Mouse (Mus musculus) kidney, adult 11 months (tissue): ENCODE measurements at regions not wholly inside any gene's neighbourhood (a gene's known extent, or its start where the extent isn't known, plus 50 kb on each side); places are given as distances from the start of the nearest gene placed in this dataset.
A peak's percentile ranks its signal among the peaks of the same experiment; 100 is the strongest.

Source experiments
- DNase-seq: peaks from one replicate; pipeline ENCODE4 v3.0.0; 2022

DNA sequence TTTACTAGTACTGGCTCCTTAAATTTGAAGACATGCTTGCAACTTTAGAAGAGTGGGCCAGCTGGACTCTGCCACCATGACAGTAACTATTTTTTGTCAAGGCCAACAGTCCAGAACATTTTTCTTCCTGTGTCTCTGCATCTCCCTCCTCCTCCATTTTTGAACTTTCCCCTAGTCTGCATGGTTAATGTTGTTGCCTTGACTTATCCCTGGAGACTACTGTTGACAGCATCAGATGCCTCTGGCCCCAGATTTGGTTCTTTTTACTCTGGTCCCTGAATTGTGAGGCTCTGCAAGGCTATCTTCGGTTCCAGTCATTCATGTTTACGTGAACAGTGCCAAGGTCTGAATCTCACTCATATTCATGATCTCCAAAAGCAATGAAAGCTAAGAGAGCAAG, 724.4 kb upstream of the 2610301B20Rik start:
- no peak for DNase-seq

DNA sequence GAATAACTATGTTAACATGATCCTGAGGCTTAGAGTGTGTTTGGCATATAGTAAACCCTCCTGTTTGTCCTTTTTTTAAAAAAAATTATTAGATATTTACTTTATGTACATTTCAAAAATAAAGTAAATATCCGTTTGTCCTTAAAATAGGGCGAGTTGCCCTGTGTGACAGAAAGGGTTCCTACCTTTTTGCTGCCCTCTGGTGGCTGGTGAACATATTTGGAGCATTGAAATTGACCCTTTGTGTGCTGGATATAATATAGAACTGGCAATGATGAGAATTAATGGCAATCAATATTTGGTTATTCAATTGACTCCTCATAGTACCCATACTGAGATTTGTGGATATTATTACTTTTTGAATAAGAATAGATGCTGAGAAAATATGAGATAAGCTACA, 723.8 kb upstream of the 2610301B20Rik start:
- no peak for DNase-seq

DNA sequence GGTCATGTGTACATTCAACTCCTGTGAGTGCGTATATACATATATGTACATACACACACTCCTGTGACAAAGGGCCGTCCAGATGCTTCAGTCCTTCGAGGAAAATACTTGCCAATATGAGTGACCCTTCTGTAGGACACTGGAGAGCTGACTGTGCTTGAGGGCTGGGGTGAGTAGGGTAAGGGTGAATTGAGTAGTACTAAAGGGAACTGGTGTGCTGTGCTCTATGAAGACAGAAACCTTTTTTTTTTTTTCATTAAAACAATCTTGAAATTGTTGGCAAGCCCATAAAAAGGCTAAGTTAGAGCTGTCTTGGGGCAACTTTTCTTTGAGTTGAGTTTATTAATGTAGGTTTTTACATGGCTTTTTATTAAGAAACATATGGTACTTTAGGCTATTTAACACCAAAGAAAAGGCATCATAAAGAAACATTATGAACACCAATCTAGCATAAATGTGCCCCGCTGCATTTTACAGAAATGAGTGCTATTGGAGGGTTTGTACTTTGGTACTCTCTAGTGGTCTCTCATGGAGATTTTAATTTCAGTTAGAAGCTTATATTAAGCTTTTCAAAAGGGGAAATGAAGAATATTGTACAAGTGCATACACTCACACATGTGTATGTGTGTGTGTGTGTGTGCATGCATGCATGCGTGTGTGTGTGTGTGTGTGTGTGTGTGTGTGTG, 718.5 kb upstream of the 2610301B20Rik start:
- DNase-seq = no peak

DNA sequence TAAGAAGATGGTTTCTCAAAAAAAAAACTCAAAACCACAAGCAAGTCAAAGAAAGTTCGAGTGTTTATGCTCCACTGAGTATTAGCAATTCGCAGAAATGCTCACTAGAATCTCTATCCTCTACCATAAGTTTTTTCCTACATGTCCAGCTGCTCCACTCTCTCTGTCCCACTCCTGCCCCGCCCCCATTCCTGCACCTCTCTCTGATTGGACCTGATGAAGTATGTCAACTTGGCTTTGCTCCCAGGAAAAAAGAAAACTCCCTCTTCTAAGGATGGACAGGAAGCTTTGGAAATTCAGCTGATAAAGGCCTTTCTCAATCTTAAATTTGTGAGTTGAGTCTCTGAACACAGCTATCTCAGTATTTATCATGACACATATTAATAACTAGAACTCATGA, 684.4 kb upstream of the 2610301B20Rik start:
- no peak for DNase-seq

DNA sequence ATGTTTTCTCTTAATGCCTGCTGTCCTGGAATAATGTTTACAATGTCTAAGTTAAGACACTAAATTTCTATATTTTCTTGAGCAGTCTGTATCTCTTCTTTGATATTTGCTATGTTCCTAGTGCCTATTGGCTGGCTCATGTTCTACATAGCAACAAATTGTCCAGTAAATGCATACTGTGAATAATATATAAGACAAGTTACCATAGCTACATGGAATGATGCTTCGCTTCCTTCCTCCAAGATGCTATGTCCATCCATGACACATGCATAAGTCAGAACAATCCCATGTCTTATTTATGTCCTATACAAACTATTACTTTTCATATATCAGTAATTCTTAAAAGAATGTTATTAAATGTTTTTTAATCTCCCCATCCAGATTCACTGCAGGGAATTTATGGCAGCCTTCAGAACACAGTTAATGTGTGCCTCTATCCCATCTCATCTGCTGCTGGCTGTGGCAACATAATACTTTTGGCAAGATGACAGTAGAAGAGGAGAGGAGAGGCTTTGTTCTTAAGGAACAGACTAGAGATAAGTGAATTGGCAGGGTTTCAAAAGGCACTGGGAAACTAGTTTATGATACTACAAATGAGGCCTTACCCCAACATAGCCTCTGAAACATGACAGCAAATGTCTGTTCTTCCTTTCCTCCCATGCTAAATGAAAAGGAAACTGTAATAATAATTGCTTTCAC, 676.9 kb upstream of the 2610301B20Rik start:
- no peak for DNase-seq

DNA sequence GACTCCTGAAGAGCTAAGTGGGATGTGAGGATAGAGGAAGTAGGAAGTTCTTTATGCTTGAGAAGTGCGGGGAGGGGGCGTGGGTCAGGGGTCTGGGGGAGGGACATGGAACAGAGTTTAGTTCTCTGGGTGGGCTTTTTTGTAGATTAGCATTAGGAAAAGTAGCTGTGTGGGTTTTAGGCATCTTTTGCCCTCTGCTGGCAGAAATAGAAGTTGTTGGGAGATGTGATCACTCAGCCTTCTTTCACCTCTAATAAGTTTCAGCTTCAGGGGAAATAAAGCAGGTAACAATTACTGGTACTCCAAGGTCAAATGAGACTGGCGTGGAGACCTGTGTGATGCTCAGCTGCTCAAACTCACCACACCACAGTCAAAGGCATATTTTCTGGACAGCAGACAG, 672.5 kb upstream of the 2610301B20Rik start:
- no peak for DNase-seq

DNA sequence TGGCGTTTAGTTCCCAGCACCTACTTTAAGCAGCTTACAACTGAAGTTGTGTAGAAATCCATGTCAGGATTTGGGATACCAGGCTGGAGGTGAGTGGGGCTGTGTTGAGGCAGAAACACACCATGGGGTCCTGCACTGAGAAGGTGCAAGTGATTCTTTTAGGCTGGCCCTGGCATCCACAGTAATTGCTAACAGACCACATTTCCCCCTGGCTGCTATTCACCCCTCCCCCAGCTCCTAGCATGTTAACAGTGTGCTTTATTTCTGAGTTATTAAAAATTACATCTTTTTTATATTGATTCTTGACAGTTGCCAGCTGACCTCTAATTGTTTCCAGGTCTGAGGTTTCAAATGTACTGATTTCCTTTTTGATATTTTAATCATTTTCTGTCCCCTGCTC, 670.1 kb upstream of the 2610301B20Rik start:
- DNase-seq = no peak

DNA sequence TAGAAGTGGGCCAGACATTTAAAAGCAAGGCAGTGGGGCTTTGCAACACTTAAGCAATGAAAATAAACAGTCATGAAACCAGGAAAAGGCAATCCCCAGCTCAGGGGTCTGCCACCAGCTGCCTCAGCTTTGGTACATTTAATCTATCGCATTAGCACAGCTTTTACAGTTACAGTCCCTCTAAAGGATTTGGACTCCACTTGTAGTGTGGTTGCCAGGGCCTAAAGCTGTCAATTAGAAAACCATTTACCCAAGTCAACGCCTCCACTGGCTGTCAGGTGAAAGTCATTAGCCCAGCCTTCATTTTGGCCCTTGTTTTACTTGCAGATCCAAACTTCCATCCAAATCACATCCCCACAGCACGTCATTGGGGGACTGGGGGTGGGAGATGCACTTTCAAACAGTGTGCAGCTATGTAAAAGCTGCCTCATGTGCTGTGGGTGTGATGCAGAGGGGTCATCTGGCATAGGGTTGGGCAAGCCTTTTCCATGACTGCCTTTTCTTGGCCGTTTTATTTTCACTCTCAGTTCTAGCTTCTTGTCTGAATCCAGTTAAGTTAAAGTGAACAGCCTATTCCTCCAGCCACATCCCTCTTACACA, 664.9 kb upstream of the 2610301B20Rik start:
- DNase-seq = peak; percentile 4

DNA sequence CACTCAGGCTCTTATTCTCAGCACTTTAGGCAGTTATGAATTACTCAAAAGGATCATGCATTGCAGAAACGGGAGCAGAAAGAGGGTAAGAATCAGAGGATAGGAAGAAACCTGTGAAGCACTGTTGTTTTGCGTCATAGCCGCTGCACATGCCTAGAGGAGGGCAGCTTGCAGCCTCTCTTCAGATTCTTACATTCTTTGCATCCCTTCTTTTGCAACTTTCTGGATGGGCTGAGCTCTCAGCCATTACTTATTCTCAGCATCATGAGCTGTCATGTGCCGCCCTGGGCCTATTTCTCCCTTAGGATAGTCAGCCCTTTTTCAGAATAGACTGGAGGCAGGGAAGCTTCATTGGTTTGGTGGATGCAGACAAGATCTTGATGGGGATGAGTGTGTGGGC, 663.0 kb upstream of the 2610301B20Rik start:
- no peak for DNase-seq

DNA sequence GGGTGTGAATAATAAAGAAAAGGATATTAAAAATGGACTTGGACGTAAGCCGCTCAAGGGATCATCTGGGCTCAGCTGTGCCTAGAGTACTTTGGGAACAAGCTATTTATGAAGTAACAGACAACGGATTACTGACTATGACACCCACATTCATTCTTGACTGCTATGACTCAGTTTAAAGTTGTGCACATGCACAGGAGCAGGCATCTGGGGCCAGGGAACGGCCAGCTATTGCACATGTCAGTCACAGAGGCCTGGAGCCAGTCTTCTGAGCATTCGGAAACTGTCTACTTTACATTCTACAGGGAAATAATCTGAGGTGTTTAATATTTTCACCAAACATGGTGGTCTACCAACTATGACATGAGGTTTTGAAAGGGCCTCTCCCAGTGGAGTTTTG, 639.0 kb upstream of the 2610301B20Rik start:
- no peak for DNase-seq

DNA sequence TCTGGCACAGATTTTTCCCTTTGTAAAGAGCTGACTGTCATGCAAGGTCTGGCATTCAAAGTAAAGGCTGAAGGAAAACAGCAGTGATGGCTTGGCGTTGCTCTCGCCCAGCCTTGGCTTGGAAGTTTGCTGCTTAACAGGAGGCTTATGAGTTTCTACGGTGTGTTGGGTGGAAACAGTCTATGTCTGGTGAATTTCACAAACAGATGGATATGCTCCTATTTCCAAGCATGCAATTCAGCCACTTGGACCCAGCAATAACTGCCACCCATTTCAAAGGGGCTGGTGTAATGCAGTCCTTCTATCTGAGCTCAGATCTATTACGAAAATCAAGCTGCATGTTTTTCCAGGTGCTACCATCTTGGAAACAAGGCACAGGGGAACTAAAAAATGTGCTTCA, 632.2 kb upstream of the 2610301B20Rik start:
- no peak for DNase-seq

DNA sequence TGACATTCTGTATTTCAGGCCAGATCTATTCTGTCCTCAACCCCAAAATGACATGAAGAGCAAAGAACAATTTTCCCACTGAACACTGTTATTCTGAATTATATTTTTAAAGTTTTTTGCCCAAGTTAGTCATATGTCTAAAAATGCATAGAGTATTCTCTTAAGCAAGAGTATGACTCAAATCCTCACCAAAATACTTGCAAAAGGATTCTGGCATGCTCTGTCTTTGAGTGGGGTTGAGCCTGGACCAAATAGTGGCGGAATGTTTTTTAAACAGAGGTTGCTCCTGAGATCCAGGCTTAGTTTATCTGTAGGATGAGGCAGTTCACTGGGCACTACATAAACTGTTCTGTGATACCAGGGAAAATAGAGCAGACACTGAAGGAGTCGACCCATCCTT, 631.4 kb upstream of the 2610301B20Rik start:
- DNase-seq = no peak

DNA sequence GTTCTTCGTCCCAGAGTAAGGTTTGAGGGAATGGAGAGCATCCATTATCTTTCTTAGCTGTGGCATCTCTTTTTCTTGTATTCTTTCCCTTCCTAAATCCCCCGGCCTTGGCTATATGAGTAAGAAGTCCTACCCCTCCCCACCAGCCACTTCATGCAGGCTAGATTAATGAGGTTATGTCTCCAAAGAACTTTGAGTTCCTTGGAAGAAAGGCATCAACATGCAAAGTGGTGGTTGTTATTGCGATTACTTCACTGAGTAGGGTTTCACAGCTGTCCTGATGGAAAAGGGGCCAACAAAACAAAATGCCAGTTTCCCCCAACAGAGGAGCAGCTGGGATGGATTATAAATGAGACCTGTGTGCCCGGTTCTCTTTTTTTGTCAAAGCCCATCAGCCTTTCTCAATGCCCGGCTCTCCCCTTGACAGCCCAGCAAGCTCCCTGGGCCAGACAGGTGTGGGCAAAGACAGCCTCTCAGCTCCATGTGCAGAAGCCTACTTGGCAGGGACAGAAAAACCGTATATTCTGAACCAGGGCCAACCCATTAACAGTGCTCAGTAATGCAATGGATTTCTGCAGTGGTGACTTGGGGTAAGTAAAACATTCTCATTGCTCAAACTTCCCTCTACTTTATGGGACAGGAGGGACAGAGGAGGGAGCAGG, 620.1 kb upstream of the 2610301B20Rik start:
- no peak for DNase-seq

DNA sequence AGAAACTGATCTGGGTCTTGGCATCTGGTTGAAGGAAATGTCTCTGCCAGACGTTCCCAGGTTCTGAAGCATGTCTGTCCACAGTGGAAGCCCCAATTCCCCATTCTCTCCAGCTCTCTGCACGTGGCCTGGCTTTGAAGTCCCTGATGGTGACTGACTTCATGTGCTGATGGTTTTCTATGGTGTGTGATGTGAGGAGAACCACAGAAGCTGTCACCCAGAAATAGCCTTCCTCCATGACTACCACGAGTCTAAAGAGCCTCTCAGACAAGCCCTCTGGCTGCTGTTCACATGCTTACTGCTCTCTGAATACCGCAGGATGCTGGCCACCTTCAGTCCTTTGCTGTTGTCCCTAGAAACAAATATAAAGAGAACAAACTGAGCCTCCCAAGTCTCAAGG, 616.8 kb upstream of the 2610301B20Rik start:
- no peak for DNase-seq

DNA sequence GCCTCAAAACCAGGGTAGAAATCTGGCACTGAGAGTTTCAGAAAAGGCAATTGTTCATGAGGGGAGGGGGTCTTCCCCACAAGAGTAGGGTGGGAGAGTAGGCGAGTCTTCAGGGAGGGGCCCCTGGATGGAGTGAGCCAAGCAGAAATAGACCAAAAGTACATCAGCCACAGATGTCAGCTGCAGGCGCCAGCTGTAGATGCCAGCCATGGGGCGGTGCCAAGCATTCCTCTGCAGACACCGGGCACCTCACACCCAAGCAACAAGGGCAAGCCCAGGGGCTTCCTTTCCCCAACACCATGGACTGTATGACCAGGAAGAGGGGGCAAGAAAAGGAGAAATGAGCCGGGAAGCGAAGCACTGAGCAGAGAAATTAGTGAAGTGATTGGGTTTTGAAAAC, 613.9 kb upstream of the 2610301B20Rik start:
- no peak for DNase-seq

DNA sequence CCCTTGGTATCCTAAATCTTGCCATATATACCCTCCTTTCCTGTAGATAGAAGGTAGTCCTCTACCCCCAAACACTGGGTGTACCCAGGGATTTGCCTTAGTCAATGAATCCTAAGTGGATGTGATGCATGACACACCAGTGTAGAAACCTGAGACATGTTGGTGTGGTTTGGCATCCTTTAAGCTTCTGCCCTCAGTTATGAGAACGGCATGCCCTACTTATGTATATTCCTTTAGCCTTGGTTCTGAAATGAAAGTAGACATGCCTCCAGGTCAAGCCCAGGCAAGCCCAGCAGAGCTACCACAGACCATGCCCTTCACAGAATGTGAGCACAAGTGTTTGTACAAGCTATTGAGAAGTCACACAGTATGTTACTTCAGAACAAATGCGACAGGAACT, 608.4 kb upstream of the 2610301B20Rik start:
- DNase-seq = no peak

DNA sequence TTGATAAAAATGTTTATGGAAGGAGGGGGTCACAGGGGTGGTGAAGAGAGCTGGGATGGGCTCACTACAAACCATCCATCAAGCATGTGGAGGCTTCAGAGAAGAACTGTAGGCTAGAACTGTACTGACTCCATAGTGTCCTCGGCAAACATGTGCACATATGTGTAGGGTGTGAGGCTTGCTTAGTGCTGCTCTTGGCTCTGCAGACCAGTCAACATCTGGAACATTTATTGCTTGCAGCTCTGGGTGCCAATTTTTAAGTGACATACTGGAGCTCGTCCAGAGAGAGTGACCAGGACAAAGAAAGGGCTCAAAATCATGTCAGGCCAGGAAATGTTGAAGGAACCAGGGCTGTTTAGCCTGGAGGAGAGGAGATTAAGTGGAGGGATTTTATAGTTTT, 588.7 kb upstream of the 2610301B20Rik start:
- DNase-seq = no peak

DNA sequence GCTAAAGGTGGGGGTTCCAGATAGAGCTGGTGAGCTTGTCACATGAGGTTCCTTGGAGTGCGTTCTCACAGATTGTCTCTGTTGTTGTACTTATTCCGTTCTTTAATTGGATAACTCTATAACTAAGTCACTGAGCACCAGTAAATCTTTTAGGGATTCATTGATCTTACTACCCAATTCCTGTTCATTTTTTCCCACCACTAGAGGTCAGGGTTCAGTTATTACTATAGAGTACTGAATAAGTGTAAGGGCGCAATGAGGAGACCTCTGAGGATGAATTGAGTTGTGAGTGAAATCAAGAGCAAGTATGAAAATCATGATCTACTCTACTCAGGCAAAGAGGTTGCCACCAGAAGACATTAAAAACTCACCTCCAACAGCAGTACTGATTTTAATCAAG, 584.0 kb upstream of the 2610301B20Rik start:
- DNase-seq = no peak

DNA sequence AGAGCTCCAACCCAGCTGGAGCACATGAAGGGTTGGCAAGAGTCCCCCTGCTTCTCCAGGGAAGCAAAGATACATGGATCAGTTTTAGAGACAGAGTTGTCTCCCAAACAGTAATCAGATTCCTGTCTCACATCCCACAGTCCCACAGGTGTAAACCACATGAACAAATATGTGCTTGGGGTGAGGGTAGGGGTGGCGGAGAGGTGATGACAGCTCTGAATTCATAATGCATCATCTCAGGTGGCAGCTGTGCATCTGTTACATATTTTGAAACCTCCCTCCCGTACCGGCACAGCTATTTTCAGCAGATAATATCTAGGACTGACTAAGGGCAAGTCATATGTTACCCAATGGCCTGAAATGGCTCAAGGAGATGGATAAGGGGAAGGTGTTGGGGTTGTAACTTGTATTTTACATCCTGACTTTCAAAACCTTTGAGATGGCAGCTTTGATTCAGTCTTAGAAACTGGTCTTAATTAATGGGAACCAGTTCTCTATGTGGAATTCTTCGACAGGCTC, 579.2 kb upstream of the 2610301B20Rik start:
- DNase-seq = no peak

DNA sequence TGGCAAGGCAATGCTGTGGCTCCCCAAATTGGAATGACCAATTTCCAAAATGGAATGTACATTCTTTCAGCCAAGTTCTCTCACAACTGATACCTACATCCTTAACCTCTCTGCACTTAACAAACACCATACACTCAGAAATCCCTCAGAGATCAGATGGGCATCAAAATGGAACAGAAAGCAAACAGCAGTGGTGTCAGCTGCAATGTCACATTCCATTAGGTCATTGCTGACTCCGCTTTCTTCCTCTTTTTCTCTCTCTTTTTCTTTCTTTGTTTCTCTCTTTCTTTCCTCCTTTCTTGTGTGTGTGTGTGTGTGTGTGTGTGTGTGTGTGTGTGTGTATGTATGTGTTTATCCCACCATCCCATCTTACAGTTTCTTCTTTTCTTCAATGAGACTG, 578.1 kb upstream of the 2610301B20Rik start:
- no peak for DNase-seq

DNA sequence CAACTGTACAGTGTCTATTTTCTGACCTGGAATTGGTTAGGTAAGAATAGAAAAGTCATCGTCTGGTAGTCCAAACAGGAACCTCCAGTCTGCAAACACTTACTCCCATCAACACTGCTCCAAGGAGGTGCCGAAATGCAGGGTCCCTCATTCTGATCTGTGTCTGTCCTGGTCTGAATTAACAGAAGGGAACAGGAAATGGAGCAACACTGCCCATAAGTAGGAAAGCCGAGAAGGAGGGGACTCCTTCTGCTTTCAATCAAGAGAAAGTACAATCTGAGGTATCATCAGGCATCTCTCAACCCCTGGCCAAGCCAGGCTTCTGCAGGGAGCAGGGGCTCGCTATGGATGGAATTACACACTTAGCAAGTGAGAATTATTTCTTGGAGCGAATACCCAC, 562.4 kb upstream of the 2610301B20Rik start:
- DNase-seq = no peak

DNA sequence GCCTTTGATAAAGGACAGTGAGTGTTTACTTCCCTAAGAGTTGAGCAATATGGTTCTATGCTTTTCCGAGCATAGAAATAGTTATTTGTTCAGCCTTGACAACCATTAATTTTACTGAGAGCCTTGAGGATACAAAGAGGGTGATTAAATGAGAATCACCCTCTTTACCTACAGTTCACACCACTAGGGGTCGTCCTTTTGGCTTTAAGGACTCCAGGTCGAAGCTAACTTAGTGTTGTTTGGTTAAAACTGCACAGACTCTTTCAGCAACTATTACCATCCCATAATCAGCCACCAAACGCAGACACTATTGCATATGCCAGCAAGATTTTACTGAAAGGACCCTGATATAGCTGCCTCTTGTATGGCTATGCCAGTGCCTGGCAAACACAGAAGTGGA, 559.2 kb upstream of the 2610301B20Rik start:
- DNase-seq = no peak

DNA sequence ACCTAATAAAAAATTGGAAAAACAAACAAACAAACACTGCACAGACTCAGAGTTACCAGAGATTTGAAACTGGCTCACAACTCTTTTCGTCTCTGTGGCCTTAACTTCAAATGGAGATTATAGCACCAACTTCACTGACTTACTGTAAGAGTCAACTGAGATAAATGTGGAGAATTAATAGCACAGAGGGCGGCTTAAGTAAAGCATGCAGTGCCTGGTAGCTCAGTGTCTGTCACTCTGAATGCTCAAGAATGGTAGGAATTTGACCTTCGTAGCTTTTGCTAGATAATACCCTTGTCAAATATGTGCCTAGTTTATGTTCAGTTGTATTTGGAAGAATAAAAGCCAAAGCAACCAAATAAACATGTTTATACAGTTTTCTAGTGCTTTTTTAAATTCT, 558.4 kb upstream of the 2610301B20Rik start:
- no peak for DNase-seq

DNA sequence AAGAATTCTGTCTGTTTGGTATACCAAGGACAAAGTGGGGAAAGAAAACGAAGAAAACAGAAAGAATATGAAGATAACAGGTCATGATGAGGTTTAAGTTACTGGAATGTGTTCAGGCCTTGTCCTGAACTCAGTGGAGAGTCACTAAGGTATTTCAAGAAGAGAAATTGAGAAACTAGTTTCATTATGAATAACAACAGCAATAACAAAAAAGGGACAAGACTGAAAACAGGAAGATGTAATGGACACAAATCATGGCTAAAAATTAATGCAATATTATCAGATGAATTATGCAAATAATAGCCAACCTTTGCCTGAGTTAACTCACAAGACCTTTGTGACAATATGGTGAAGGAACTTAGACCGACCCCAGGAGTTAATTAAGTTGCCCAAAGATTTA, 530.2 kb upstream of the 2610301B20Rik start:
- no peak for DNase-seq
